Mouse (Mus musculus): ENCODE measurements around the gene Olfr675. TPM values are rescaled to one million over a fixed set of nuclear protein-coding genes. Genes with fewer than 3 reads are reported as not detected.
"Not testable (repeated sequence)": the region's sequence is repeated elsewhere in the genome, so short reads cannot be mapped to it uniquely, and the experiment has no call there.

Gene Olfr675
- total RNA-seq (2022): not detected

GRCm38 (mm10) chr7:105028360-105028759 is at the start of gene Olfr675:
TSS of gene Olfr675 (minus strand) at chr7:105028460.
- DNase-seq: no peak

GRCm38 (mm10) chr7:105064175-105064574 is 35.9 kb upstream of the Olfr675 start, which contains the start of gene Olfr678:
TSS of gene Olfr678 (plus strand) at chr7:105064475.
- DNase-seq: no peak

GRCm38 (mm10) chr7:105058951-105059350 is 30.7 kb upstream of the Olfr675 start:
- DNase-seq: no peak

- DNase-seq: not testable (repeated sequence)
Observed at GRCm38 (mm10) chr7:105033836-105034235, 5.6 kb upstream of the Olfr675 start.

GRCm38 (mm10) chr7:105032398-105032797 is 4.1 kb upstream of the Olfr675 start, which contains the start of gene Olfr676:
TSS of gene Olfr676 (plus strand) at chr7:105032698.
- no peak for DNase-seq

- no peak for DNase-seq
Observed at GRCm38 (mm10) chr7:105022530-105022929, 5.7 kb downstream of the Olfr675 start.

GRCm38 (mm10) chr7:105001929-105002328 is 26.3 kb downstream of the Olfr675 start, which contains the start of gene Olfr672:
TSS of gene Olfr672 (minus strand) at chr7:105002029.
- DNase-seq: no peak

GRCm38 (mm10) chr7:104979026-104979425 is 49.2 kb downstream of the Olfr675 start, which contains the start of gene Olfr671:
TSS of gene Olfr671 (minus strand) at chr7:104979126.
- DNase-seq: no peak

GRCm38 (mm10) chr7:104972507-104972906 is 55.8 kb downstream of the Olfr675 start:
- not testable (repeated sequence) for DNase-seq

Other genes with a start within 250 kb of the Olfr675 start
- not detected for gene Usp17lb, start 185.9 kb downstream of the Olfr675 start, total RNA-seq (2022)
- not detected for gene Usp17la, start 171.5 kb downstream of the Olfr675 start, total RNA-seq (2022)
- not detected for gene Olfr665, start 150.4 kb downstream of the Olfr675 start, total RNA-seq (2022)
- not detected for gene Olfr666, start 132.5 kb downstream of the Olfr675 start, total RNA-seq (2022)
- not detected for gene Olfr667, start 107.0 kb downstream of the Olfr675 start, total RNA-seq (2022)
- gene Olfr668, start 100.4 kb downstream of the Olfr675 start, total RNA-seq (2022): not detected
- gene Olfr669, start 94.2 kb downstream of the Olfr675 start, total RNA-seq (2022): not detected
- gene Olfr670, start 65.8 kb downstream of the Olfr675 start, total RNA-seq (2022): not detected
- not detected for gene Olfr671, start 49.3 kb downstream of the Olfr675 start, total RNA-seq (2022)
- not detected for gene Olfr672, start 26.4 kb downstream of the Olfr675 start, total RNA-seq (2022)
- not detected for gene Olfr676, start 4.2 kb upstream of the Olfr675 start, total RNA-seq (2022)
- gene Olfr677, start 22.9 kb upstream of the Olfr675 start, total RNA-seq (2022): not detected
- not detected for gene Olfr678, start 36.0 kb upstream of the Olfr675 start, total RNA-seq (2022)
- not detected for gene Olfr679, start 52.7 kb upstream of the Olfr675 start, total RNA-seq (2022)
- not detected for gene Olfr680-ps1, start 64.4 kb upstream of the Olfr675 start, total RNA-seq (2022)
- gene Olfr681, start 88.4 kb upstream of the Olfr675 start, total RNA-seq (2022): not detected
- gene Olfr683, start 118.6 kb upstream of the Olfr675 start, total RNA-seq (2022): not detected
- not detected for gene Olfr684, start 135.2 kb upstream of the Olfr675 start, total RNA-seq (2022)
- not detected for gene Olfr685, start 157.6 kb upstream of the Olfr675 start, total RNA-seq (2022)
- gene Olfr686, start 179.0 kb upstream of the Olfr675 start, total RNA-seq (2022): not detected